Mouse (Mus musculus): Measurements from ENCODE around the gene Chrd. TPM values are rescaled to one million over a fixed set of nuclear protein-coding genes. Genes with fewer than 3 reads are reported as not detected.

Chrd gene
- total RNA-seq (2015) (not detected in 2 replicates), total RNA-seq (2017) (not detected in 2 replicates)

DNA sequence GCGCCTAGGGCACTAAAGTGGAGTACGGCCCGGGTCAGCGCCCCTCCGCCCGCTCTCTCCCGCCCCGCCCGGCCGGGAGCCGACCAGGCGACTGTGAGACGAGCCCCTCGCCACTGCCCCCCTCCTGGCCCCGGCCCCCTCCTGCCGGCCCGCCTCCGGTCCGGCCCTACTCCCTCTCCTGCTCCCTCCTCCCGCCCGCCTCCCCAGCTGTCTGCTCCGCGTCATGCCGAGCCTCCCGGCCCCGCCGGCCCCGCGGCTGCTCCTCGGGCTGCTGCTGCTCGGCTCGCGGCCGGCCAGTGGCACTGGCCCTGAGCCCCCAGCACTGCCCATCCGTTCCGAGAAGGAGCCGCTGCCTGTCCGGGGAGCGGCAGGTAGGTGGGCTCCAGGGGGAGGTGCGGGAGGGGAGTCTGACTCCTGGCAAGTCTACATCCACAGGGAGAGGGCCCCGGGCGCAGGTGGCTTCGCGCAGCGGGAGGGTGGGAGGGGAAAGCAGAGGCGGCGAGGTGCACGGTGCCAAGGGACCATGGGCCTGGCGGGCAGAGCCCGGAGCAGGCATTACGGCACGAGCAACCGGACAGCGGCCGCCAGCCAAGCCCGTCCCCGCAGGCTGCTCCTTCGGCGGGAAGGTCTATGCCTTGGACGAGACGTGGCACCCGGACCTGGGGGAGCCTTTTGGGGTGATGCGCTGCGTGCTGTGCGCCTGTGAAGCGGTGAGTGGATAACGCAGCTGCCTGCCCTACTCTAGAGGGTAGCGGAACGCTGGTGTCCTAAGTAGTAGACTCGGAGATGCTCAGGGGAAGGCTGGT lies at the start of gene Chrd:
Chrd (plus strand) TSS at position 203 of the 806 bp plus-strand sequence.
- peak; percentile 21; the same call in 1 of the 2 replicates for ATAC-seq (replicated peaks; ENCODE audit: poor library complexity)

DNA sequence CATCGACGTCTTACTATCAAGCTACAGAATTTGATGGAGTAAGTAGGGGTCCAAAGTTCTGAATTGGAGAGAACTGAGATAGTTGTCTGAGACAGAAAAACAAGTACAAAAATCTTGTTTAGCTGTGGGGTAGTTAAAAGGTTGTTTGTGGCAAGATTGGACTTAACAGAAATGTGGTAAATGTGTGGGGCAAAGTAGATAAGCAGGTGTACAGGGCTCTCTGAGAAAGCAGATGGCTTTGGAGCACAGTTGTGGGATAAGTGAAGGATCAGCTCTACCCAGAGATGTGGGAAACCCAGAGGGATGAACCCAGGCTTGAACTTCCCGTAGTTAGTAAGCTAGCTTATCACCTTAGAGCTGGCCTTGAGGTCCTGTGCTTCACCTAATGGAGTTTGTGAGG lies 42.2 kb upstream of the Chrd start:
- ATAC-seq (replicated peaks; ENCODE audit: poor library complexity), result peak; percentile 32

DNA sequence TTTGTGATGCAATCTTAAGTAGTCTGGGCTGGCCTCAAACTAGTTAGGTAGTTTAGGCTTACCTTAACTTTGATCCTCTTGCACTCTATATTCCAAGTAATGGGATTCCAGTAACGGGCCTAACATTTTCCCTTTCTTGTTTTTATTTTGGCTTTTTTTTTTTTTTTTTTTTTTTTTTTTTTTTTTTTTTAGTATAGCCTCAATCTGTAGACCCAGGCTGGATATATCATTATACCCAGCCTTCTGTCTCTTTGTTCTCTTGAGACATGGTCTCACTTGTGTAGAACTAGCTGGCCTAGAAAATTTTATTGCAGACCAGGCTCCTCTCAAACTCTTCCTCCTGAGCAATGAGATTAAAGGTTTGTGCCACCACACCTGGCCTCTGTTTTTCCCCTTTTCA lies 41.3 kb upstream of the Chrd start:
- ATAC-seq (replicated peaks; ENCODE audit: poor library complexity), result no peak

DNA sequence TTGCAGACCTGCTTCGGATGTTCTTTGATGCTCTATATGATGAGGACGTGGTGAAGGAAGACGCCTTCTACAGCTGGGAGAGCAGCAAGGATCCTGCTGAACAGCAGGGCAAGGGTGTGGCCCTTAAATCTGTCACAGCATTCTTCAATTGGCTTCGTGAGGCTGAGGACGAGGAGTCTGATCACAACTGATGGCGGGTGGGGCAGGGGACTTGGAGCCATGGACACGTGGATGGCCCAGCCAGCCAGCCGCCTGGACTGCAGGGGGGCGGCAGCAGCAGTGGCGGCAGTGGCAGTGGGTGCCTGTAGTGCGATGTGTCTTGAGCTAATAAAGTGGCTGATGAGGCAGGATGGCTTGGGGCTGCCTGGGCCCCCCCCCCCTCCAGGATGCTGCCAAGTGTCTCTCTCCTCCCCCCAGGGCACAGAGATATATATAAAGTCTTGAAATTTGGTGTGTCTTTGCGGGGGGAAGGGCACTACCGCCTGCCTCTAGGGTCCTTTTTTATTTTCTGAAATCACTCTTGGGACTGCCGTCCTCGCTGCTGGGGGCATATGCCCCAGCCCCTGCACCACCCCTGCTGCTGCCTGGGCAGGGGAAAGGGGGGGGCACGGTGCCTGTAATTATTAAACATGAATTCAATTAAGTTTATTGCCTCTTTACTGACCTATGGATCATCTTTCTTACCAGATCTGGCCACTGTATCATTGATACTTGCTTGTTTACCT lies 40.5 kb upstream of the Chrd start:
- no peak for ATAC-seq (replicated peaks; ENCODE audit: poor library complexity)

DNA sequence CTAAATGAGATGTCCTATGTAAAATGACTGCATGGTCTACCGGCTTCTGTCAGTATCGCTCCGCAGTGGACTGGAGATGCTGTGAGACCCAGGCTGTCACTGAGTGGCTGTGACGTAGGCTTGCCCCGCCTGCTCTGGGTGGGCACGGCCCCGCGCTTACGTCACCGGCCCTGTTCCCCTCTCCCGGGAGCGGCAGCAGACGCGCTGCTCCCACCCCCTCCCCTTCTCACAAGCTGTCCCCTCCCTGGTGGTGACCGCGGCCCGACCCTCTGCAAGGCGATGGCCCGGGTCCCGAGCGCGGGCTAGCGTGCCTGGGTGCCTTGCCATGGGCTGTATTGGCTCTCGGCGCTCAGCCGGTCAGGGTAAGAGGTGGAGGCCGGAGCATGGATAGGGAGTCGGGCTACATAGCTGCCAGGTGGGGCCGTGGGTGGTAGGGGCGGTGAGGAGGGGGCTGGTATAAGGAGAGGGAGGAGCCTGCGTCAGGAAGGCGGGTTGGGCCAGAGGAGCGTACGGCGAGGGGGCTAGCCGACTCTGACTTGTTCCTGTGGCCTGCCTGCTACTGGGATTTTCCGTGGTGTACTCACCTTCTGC lies 39.7 kb upstream of the Chrd start, which contains the start of gene Fam131a:
Fam131a (plus strand) TSS at position 131 of the 591 bp plus-strand sequence.
- ATAC-seq (replicated peaks; ENCODE audit: poor library complexity), result peak; percentile 82

DNA sequence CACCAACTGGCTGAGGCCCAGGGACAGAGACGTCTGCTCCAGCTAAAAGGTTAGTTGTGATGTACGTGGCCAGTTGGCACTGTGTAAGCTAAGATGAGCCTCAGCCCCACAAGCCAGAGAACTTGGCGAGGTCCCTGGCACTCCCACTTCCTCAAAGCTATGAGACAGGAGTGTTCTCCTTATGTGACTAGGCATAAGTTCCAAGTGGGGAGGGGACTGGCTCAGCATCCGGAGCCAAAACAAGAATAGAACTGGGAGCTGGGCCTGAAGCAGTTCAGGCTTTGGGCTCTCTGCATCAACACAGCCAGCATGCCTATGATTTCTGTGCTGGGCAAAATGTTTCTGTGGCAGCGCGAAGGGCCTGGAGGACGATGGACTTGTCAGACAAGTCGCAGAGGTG lies 38.1 kb upstream of the Chrd start:
- ATAC-seq (replicated peaks; ENCODE audit: poor library complexity), result peak; percentile 28; the same call in 1 of the 2 replicates

DNA sequence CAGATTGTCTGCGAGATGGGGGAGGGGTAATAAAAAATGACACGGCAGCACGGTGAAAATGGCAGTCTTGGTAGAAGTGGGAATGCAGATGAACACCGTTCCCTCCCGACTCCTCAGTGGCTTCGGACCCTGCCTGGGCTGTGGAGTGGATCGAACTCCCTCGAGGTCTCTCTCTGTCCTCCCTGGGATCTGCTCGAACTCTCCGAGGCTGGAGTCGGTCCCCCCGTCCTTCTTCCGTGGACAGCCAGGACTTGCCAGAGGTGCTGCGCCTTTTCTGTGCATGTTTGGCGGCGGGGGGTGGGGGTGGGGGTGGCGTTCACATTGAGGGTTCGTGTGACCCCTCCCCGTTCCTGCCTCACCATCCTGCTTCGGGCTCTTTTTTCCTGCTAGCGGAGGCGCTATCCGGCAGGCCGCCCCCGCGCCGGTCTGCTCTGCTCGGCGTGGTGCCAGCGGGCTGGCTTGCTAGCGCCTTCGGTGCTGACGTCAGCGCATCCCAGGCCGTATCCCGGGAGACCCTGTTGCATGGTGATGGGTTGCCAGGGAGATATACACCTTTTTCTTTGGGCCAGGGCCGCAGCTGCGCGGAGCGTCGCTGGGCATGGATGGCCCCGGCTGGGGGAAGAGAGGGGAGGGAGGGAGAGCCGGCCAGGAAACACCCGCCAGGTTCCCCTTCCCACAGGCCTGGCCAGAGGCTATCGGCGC lies 37.2 kb upstream of the Chrd start:
- ATAC-seq (replicated peaks; ENCODE audit: poor library complexity), result no peak

DNA sequence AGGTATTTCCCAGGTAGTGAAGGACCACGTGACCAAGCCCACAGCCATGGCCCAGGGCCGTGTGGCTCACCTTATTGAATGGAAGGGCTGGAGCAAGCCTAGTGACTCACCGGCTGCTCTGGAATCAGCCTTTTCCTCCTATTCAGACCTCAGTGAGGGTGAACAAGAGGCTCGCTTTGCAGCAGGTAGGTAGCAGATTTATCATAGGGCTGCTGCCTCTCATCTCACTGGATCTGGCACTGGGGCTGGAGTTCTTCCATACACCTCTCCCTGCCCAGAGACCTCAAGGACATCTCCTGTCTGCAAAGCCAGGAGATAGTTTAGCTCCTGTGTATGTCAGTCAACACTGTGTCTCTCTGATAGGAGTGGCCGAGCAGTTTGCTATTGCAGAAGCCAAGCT lies 33.7 kb upstream of the Chrd start:
- no peak for ATAC-seq (replicated peaks; ENCODE audit: poor library complexity)

DNA sequence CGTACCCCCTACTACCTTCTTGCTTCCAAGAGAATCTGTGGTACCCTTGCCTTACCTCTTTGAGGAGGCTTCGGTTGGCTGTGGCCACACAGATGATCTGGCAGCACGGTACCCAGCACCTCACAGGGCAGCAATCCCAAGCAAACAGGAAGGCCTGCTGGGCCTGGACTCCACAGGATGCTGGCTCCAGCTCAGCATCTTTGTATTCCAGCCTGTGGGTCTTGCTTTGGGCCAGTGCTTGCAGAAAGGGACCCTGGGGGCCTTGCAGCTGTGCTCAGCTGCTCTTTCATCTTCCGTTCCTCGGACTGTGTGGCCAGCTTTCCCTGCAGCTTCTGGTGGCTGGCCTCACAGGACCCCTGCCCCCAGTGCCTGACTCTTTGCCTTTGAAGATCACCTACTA lies 32.9 kb upstream of the Chrd start:
- ATAC-seq (replicated peaks; ENCODE audit: poor library complexity), result no peak

DNA sequence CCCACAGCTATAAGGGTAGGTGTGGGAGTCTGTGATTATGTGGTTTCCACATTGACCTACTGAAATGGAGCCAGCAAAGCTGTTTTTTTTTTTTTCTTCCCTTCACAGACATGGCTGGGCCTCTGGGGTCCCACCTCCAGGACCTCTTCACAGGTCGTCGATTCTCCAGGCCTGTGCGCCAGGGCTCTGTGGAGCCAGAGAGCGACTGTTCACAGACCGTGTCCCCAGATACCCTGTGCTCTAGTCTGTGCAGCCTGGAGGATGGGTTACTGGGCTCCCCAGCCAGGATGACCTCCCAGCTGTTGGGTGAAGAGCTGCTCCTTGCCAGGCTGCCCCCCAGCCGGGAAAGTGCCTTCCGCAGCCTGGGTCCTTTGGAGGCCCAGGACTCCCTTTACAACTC lies 31.6 kb upstream of the Chrd start:
- no peak for ATAC-seq (replicated peaks; ENCODE audit: poor library complexity)

DNA sequence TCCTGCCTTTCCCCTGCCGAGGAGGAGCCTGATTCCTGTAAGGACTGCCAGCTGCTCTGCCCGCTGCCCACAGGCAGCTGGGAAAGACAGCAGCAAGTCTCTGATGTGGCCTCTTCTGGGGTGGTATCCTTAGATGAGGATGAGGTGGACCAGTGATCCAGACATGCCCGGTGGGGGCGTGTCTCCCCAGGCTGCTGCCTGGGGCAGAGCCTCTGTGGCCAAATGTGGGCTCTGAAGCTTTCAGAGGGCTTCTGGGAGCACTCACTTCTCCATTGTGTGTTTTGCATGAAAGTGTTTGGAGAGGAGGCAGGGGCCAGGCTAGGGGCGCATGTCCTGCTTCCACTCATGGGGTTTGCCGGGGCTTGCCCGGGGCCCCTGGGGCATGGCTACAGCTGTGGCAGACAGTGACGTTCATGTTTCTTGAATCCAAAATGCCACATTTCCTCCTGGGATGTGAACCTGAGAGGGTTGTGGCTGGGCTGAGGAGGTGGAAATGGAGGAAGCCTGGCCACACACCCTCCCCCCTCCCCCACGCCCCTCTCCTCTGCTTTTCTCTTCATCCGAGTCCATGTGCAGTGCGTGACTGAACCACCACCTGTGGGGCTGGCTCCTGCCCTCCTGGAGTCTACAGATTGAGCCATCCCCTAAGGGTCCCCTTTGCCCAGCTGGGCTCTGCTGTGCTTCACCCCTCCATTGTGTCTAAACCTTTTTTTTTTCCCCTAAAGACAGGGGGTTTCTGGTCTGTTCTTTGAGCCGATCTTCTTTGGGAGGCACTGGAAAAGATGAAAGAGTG lies 31.0 kb upstream of the Chrd start:
- ATAC-seq (replicated peaks; ENCODE audit: poor library complexity), result no peak

DNA sequence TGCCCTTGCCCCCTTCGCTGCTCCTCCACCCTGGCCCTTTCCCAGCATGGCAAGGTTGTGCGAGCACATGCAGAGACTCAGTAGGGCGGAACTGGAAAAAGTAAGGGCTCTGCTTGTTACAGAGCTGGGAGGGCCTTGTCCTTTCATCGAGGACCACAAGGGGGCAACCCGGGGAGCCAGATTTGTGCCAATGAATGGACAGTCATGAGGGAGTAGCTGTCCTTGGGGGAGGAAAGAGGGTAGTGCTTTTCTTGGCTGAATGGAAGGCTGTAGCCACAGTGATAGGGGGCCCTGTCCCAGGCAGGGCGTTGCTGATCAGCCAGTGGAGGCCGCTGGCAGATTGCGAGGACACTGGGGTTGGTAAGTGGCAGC lies 30.4 kb upstream of the Chrd start:
- ATAC-seq (replicated peaks; ENCODE audit: poor library complexity), result peak; percentile 82

DNA sequence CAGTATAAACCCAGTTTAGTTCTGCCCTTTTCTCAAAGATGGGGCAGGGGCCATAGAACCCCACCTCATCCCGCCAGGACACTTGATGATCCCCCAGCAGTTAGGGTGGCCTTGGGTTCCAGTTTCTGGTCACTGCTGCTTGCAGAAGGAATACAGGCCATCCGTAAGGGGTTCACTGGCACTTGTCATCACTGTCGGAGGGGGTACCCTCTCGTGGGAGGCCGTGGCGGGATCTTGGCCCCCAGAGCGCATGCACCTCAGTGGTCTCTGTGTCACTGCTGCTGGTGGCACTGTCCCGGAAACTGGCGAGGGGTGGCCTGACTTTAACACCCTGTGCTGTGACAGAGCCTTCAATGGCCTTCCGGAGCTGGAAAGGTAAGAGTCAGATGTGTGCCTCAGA lies 29.9 kb upstream of the Chrd start:
- ATAC-seq (replicated peaks; ENCODE audit: poor library complexity), result no peak

DNA sequence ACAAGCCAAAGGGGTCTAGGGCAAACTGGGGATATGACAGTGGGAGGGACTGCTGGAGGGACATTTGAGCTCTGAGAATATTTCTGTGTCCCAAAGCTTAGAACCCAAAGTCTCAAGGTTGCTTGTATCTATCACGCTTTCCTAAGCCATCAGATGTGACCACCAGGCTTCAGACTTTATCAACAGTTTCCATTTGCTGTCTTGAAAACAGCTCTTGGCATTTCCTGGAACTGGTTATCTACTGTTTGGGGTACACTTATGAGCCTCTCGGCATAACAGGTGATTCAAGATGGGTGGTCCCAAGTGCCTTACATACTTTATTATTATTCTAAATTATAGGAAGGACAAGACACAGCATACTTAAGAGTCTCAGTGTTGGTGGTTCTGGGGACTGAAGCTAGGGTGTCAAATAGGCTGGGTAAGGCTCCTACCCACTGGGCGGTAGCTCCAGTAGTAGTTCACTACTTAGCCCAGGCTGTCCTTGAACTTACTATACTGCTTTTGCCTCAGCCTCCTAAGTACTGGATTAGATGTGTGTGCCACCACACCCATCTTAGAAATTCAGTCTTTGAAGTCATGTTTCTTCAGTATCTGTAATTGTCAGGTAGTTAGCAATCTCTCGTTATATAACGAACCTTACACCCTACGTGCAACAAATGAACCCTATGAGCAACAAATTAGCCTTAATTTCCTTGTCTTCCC lies 29.1 kb upstream of the Chrd start:
- peak; percentile 17 for ATAC-seq (replicated peaks; ENCODE audit: poor library complexity)

DNA sequence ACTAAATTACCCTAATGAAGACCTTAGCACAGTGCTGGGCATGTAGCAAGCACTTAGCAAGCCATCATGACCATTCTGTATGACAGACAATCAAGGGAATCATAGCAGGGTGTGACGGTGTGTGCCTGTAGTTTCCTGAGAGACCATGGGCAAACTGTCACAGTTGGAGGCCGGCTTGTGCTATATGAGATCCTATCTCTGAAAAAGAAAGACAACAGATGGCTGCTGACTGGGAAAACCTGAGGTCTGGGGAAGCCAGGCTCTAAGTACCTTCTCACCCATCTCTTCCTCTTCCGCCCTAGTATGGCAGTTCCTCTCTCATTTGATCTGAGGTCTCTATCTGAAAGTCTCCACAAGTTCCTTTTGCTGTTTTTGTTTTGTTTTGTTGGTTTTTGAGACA lies 27.1 kb upstream of the Chrd start:
- no peak for ATAC-seq (replicated peaks; ENCODE audit: poor library complexity)

DNA sequence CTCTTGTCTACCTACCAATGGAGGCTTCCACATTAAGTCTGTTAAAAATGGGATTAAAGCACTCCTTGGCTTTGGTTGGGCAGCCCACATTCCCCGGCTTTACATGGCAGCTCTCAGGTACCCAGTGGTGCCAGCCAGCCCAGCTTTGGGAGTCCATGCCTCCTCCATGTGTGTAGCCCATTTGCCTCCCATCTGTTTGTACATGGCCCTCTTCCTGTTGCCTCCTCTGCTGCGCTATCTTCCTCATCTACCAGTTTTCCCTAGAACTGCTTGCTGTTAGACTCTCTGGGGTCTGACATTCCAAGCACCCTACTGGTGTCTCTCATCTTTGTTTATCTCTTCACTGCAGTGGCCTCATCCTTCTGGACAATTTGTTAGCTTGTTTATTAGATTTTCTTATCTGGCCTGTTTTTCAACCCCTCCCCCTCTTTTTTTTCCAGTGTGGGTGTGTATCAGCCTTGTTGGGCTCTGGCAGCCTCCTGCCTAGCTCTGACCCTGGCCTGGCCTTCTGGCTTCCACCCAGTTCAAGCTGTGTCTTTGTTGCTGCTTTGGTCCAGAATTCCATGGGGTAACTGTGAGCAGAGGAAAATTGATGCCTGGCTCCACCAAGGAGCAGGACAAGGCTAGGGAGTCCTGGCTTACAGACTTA lies 26.4 kb upstream of the Chrd start:
- no peak for ATAC-seq (replicated peaks; ENCODE audit: poor library complexity)

DNA sequence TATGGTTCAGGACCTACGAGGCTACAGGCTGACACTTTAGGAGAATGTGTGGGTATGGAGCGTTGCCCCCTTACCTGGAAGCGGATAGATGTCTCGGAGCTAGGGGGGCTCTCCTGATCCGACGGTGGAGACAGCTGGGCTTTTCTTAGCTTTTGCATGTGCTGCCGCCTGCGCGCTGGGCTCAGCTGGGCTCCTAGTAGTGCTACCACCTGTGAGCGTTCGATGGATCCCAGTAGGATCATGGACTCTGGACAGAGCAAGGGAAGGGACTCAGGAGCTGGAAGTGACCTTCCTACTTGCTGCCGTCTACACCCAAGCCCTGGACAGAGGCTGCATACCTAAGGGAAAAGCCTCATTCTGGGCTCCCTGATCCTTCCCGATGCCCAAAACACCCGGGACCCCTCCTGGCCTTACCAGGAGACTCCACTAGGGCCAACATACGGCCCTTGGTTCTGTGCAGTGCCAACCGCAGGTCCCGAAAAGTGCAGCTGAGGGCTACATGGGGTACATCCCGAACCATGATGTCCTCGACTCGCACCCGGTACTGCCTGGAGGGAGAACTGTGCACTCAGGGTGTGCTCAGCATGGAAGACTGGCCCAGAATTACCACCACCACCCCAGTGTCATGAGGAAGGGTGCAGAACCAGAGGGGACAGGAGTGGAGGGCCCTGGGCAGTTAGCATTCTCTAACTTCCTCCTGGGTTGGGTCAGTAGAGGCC lies 24.5 kb upstream of the Chrd start:
- ATAC-seq (replicated peaks; ENCODE audit: poor library complexity), result no peak

DNA sequence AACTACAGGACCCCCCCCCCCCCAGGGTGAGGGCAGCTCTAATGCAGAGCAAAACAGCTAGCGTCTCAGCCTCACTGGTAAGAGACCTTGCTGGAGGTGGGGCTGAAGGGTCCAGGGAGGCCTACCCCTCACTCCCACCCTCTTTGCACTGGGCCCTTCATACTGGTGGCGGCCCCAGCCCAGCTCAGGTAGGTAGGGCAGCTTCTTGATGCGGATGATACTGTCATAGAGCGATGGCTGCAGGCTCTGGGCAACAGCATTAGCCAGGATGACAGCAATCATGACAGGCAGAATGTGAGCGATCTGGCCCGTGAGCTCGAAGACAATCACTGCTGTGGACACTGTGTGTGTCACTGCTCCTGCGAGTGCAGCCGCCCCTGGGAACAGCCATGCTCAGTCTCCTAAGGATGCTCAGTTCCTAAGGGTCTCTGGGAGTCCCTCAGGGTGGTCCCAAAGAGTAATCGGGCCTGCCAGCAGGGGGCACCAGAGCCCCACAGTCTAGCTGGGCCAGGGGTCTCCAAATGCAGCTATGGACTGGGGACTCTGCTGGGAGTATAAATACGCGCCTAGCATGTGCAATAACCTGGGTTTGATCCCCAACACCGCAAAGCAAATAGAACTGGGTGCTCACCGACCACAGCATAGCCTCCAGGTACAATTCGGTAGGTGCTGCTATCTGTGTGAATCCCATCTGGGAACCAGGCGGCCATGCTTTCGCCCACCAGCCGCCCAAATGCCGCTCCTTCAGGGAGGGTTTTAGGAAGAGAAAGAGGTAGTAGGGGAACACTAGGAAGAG lies 23.8 kb upstream of the Chrd start:
- ATAC-seq (replicated peaks; ENCODE audit: poor library complexity), result no peak
